Mouse (Mus musculus) bone marrow macrophage, adult 2 months (primary cell): ENCODE results near the gene Fam187b.

ENCODE experiments used
- CTCF ChIP-seq: IDR thresholded peaks from 2 replicates; pipeline ENCODE4 v1.5.1; 2012; ENCODE audit warnings: low read depth, mild to moderate bottlenecking, low read length, moderate library complexity
- POLR2A ChIP-seq: IDR thresholded peaks from 2 replicates; pipeline ENCODE4 v1.6.1; 2012; ENCODE audit warnings: mild to moderate bottlenecking, low read depth, low read length, borderline replicate concordance

DNA sequence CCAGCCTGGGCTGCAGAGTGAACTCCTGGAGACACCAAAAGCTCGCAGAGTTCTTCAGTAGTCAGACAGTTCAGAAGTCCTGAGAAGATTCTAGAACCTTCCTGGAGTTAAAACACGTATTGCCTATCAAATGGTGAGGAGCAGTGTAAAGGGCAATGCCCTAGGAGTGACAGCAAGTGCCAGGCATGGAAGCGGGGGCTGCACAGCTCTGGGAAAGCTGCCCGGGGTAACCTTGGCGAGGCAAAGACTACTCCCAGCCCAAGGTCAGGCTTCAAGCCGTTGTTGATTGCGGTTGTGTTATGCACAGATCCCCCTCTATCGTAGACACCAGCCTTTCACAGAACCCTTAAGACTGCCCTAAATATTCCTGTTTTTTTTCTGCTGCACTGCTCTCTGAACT, 5.0 kb upstream of the Fam187b start:
- no peak for TF ChIP-seq CTCF
- TF ChIP-seq POLR2A = no peak
